In genomic region chrX:103374250-103374649, GRCm38 (mm10) we compare ENCODE assay signal across 9 mouse cellular contexts. TPM values are rescaled to one million over a fixed set of nuclear protein-coding genes. Genes with fewer than 3 reads are reported as not detected.
DNase-seq lines count a peak whose midpoint lies in the region; ATAC-seq lines count a peak whose summit lies in the region.
"Had no signal": no experiment of that assay in that cellular context is flagged by ENCODE, and none has a peak within 500 bp of the region (broad histone marks: within the 10 kb centered on the region; RNA-seq: fewer than 3 reads in every experiment).

No protein-coding gene starts in this region.

- no peaks in the 10 kb centered on the region; the same call in none of the 2 replicates for H3K27me3 ChIP-seq in neural tube, embryonic 14.5 days (ENCODE audit: control insufficient read depth, insufficient read depth, low read length)
- H3K27me3 ChIP-seq: intestine, embryonic 15.5 days had no signal

- H3K9ac ChIP-seq in neural tube, embryonic 14.5 days (replicated peaks; ENCODE audit: low read depth, low read length) = no peak overlapping the region
- H3K9ac ChIP-seq: intestine, embryonic 15.5 days had no signal

- no peak overlapping the region for H3K4me2 ChIP-seq in neural tube, embryonic 14.5 days (ENCODE audit: low read depth, low read length)
- H3K4me2 ChIP-seq: intestine, embryonic 15.5 days had no signal

- WGBS in neural tube, embryonic 14.5 days = 64% methylated on average over 5 of the region's 5 CpGs

- no peak overlapping the region for H3K27ac ChIP-seq in neural tube, embryonic 14.5 days (ENCODE audit: low read depth, low read length)
- H3K27ac ChIP-seq: intestine, embryonic 15.5 days; macrophage had no signal

- no peaks in the 10 kb centered on the region for H3K9me3 ChIP-seq in neural tube, embryonic 14.5 days (ENCODE audit: control insufficient read depth, low read length)
- H3K9me3 ChIP-seq: intestine, embryonic 15.5 days had no signal

- H3K4me3 ChIP-seq in neural tube, embryonic 14.5 days (ENCODE audit: low read depth, low read length) = no peak overlapping the region
- H3K4me3 ChIP-seq: intestine, embryonic 15.5 days had no signal

- no peaks in the 10 kb centered on the region for H3K4me1 ChIP-seq in neural tube, embryonic 14.5 days (ENCODE audit: control insufficient read depth, insufficient read depth, low read length)
- H3K4me1 ChIP-seq: intestine, embryonic 15.5 days had no signal

- peak; percentile 9 for DNase-seq in heart, postnatal 4 days
- no peak for DNase-seq in heart, adult 8-10 months (ENCODE audit: low spot score)
- no peak for DNase-seq in neural tube, embryonic 10.5 days (ENCODE audit: extremely low spot score, low spot score)
- peak; percentile 67 for DNase-seq in brain, adult 2 months (ENCODE audit: low read depth, low spot score)
- DNase-seq in skeletal muscle tissue, adult 2 months (ENCODE audit: low read depth, low spot score) = peak; percentile 7
- no peak for DNase-seq in thymus, postnatal 25 days

- no peaks in the 10 kb centered on the region for H3K36me3 ChIP-seq in neural tube, embryonic 14.5 days (ENCODE audit: control insufficient read depth, insufficient read depth, low read length)
- H3K36me3 ChIP-seq: intestine, embryonic 15.5 days had no signal

- peak; percentile 49; the same call in 1 of the 2 replicates for ATAC-seq in neural tube, embryonic 14.5 days (ENCODE audit: low read depth)
- ATAC-seq: intestine, embryonic 15.5 days had no signal

RNA-seq across cellular contexts. Expression of gene Chic1, which starts 18.0 kb away (rescaled TPM):
- total RNA-seq in heart, postnatal 4 days (2021) = 1 to 10 TPM; 1.6 TPM
- under 1 TPM; 0.62 to 0.94 (median 0.67) TPM for total RNA-seq in heart, adult 8-10 months (2022)
- 10.5 and 11.3 TPM in 2 replicates for polyA plus RNA-seq in neural tube, embryonic 14.5 days (2014; fragmentation: Nextera tagmentation; extraction: Ambion mirVana)
- polyA plus RNA-seq: macrophage had no signal

RNA-seq across cellular contexts. Expression of gene Tsx, which starts 40.0 kb away (rescaled TPM):
- not detected for total RNA-seq in heart, postnatal 4 days (2021)
- not detected for total RNA-seq in heart, adult 8-10 months (2022)
- polyA plus RNA-seq in neural tube, embryonic 14.5 days (2014; fragmentation: Nextera tagmentation; extraction: Ambion mirVana) = 0.35 TPM in 2 replicates
- polyA plus RNA-seq: macrophage had no signal

RNA-seq across cellular contexts. Expression of gene Gm26992, which starts 47.6 kb away (rescaled TPM):
- total RNA-seq in heart, postnatal 4 days (2021) = not detected
- not detected for total RNA-seq in heart, adult 8-10 months (2022)
- not detected in 2 replicates for polyA plus RNA-seq in neural tube, embryonic 14.5 days (2014; fragmentation: Nextera tagmentation; extraction: Ambion mirVana)
- polyA plus RNA-seq: intestine, embryonic 15.5 days; macrophage had no signal

RNA-seq across cellular contexts. Expression of gene Cdx4, which starts 53.1 kb away (rescaled TPM):
- total RNA-seq in heart, postnatal 4 days (2021) = not detected
- not detected for total RNA-seq in heart, adult 8-10 months (2022)
- not detected in 2 replicates for polyA plus RNA-seq in neural tube, embryonic 14.5 days (2014; fragmentation: Nextera tagmentation; extraction: Ambion mirVana)
- polyA plus RNA-seq: intestine, embryonic 15.5 days; macrophage had no signal

Comparison
In these comparisons a context has a peak if more than half of its experiments do, and no peak if none do; other contexts are left out.
1. DNase-seq: peak in heart, postnatal 4 days (single experiment), brain, adult 2 months (single experiment) and skeletal muscle tissue, adult 2 months (single experiment); none in heart, adult 8-10 months (single experiment), neural tube, embryonic 10.5 days (single experiment) and thymus, postnatal 25 days (single experiment).